Mouse (Mus musculus) CH12.LX (cell line): ENCODE data around the gene Zbtb38. TPM values are rescaled to one million over a fixed set of nuclear protein-coding genes. Genes with fewer than 3 reads are reported as not detected.

Source experiments
- DNase-seq: peaks from one replicate; pipeline ENCODE4 v3.0.0-alpha.2; 2013; ENCODE audit errors: extremely low read depth
- H3K27ac ChIP-seq: 2 replicates; pipeline ENCODE4 v1.5.1; 2012; ENCODE audit warnings: low read depth, mild to moderate bottlenecking, control low read depth, moderate library complexity; ENCODE audit not compliant: insufficient read depth
- H3K27me3 ChIP-seq: replicated peaks from 2 replicates; pipeline ENCODE3; 2012; ENCODE audit warnings: inconsistent platforms
- H3K36me3 ChIP-seq, 2 experiments: replicated peaks in 1 of 2; 2 replicates each; pipeline versions ENCODE3 to v1.6.1; 2012; ENCODE audit warnings: inconsistent platforms in 1 of 2, low read length in 1 of 2, mild to moderate bottlenecking in 1 of 2, mixed read lengths in 1 of 2, moderate library complexity in 1 of 2; ENCODE audit not compliant: control insufficient read depth in 1 of 2, insufficient read depth in 1 of 2
- H3K4me1 ChIP-seq, 2 experiments: 2 replicates each; pipeline ENCODE4 v1.6.1; 2012; ENCODE audit warnings: inconsistent platforms in 1 of 2, moderate library complexity in 1 of 2; ENCODE audit not compliant: insufficient read depth in 2 of 2, control insufficient read depth in 1 of 2
- H3K4me2 ChIP-seq: 2 replicates; pipeline ENCODE4 v1.6.1; 2012; ENCODE audit warnings: low read depth, mild to moderate bottlenecking, control low read depth; ENCODE audit not compliant: poor library complexity, insufficient read depth, severe bottlenecking
- H3K4me3 ChIP-seq, 3 experiments: fragments of 150-350 bp in 1 of 3; sonication (generic) in 1 of 3; replicated peaks in 1 of 3; 2 replicates each; pipeline versions ENCODE3 to v1.5.1; 2011 to 2012; ENCODE audit warnings: low read depth in 2 of 3, low read length in 2 of 3, mild to moderate bottlenecking in 2 of 3, moderate library complexity in 2 of 3, control low read depth in 1 of 3, improper control_type of control experiment in 1 of 3, inconsistent platforms in 1 of 3, mixed read lengths in 1 of 3; ENCODE audit not compliant: poor library complexity in 1 of 3
- H3K79me2 ChIP-seq: replicated peaks from 2 replicates; pipeline ENCODE4 v1.6.1; 2012; ENCODE audit warnings: mild to moderate bottlenecking, moderate library complexity; ENCODE audit not compliant: control insufficient read depth, poor library complexity, insufficient read depth, severe bottlenecking; ENCODE audit errors: extremely low read depth
- H3K9ac ChIP-seq: 2 replicates; pipeline ENCODE4 v1.6.1; 2012; ENCODE audit warnings: low read depth, mild to moderate bottlenecking, control low read depth, moderate library complexity; ENCODE audit not compliant: insufficient read depth
- H3K9me3 ChIP-seq: replicated peaks from 2 replicates; pipeline ENCODE3; 2012; ENCODE audit warnings: low read length, inconsistent platforms, mixed read lengths
- BHLHE40 ChIP-seq: IDR thresholded peaks from 2 replicates; pipeline ENCODE4 v1.6.1; 2011; ENCODE audit warnings: mild to moderate bottlenecking, low read depth, low read length, improper control_type of control experiment
- CHD1 ChIP-seq: IDR thresholded peaks from 2 replicates; pipeline ENCODE4 v1.6.1; 2012; ENCODE audit warnings: low read depth, low read length, improper control_type of control experiment, inconsistent platforms
- CHD2 ChIP-seq: IDR thresholded peaks from 2 replicates; pipeline ENCODE4 v1.6.1; 2011; ENCODE audit warnings: low read length, improper control_type of control experiment
- CTCF ChIP-seq, 2 experiments: IDR thresholded peaks in 1 of 2; conservative IDR thresholded peaks in 1 of 2; 2 replicates each; pipeline ENCODE4 v1.5.1; 2011 to 2012; ENCODE audit warnings: low read depth in 2 of 2, low read length in 2 of 2, improper control_type of control experiment in 1 of 2, inconsistent platforms in 1 of 2, mild to moderate bottlenecking in 1 of 2, moderate library complexity in 1 of 2
- E2F4 ChIP-seq: IDR thresholded peaks from 2 replicates; pipeline ENCODE4 v1.6.1; 2011; ENCODE audit warnings: low read depth, low read length, improper control_type of control experiment; ENCODE audit not compliant: insufficient replicate concordance
- ELF1 ChIP-seq: IDR thresholded peaks from 2 replicates; pipeline ENCODE4 v1.6.1; 2014; ENCODE audit warnings: low read depth, mild to moderate bottlenecking, inconsistent platforms, low read length, improper control_type of control experiment
- EP300 ChIP-seq: IDR thresholded peaks from 2 replicates; pipeline ENCODE4 v1.6.1; 2011; ENCODE audit warnings: low read length, improper control_type of control experiment
- ETS1 ChIP-seq: conservative IDR thresholded peaks from 2 replicates; pipeline ENCODE4 v1.6.1; 2012; ENCODE audit warnings: low read depth, mild to moderate bottlenecking, inconsistent platforms, low read length, improper control_type of control experiment, moderate library complexity
- GABPA ChIP-seq: IDR thresholded peaks from 2 replicates; pipeline ENCODE4 v1.6.1; 2012; ENCODE audit warnings: low read depth, low read length, improper control_type of control experiment, inconsistent platforms; ENCODE audit not compliant: insufficient replicate concordance
- HCFC1 ChIP-seq: IDR thresholded peaks from 2 replicates; pipeline ENCODE4 v1.6.1; 2012; ENCODE audit warnings: low read depth, mild to moderate bottlenecking, inconsistent platforms, low read length, improper control_type of control experiment
- IRF4 ChIP-seq: IDR thresholded peaks from 2 replicates; pipeline ENCODE4 v1.6.1; 2014; ENCODE audit warnings: low read depth, mild to moderate bottlenecking, inconsistent platforms, low read length, improper control_type of control experiment
- JUN ChIP-seq: IDR thresholded peaks from 2 replicates; pipeline ENCODE4 v1.6.1; 2011; ENCODE audit warnings: low read depth, mild to moderate bottlenecking, low read length, improper control_type of control experiment, moderate library complexity; ENCODE audit not compliant: insufficient read depth
- JUND ChIP-seq: conservative IDR thresholded peaks from 2 replicates; pipeline ENCODE4 v1.6.1; 2011; ENCODE audit warnings: low read depth, low read length, improper control_type of control experiment
- KAT2A ChIP-seq: IDR thresholded peaks from 2 replicates; pipeline ENCODE4 v1.6.1; 2012; ENCODE audit warnings: low read length, improper control_type of control experiment, inconsistent platforms; ENCODE audit not compliant: insufficient replicate concordance
- MAFK ChIP-seq: IDR thresholded peaks from 2 replicates; pipeline ENCODE4 v1.6.1; 2011; ENCODE audit warnings: low read length, improper control_type of control experiment; ENCODE audit not compliant: insufficient replicate concordance
- MAX ChIP-seq: IDR thresholded peaks from 2 replicates; pipeline ENCODE4 v1.6.1; 2011; ENCODE audit warnings: low read length, improper control_type of control experiment
- MAZ ChIP-seq: IDR thresholded peaks from 2 replicates; pipeline ENCODE4 v1.6.1; 2012; ENCODE audit warnings: low read depth, mild to moderate bottlenecking, inconsistent platforms, low read length, improper control_type of control experiment, moderate library complexity
- MEF2A ChIP-seq: IDR thresholded peaks from 2 replicates; pipeline ENCODE4 v1.6.1; 2014; ENCODE audit warnings: low read depth, mild to moderate bottlenecking, inconsistent platforms, low read length, improper control_type of control experiment, borderline replicate concordance
- MXI1 ChIP-seq: IDR thresholded peaks from 2 replicates; pipeline ENCODE4 v1.6.1; 2011; ENCODE audit warnings: mild to moderate bottlenecking, low read depth, low read length, improper control_type of control experiment
- MYC ChIP-seq: IDR thresholded peaks from 2 replicates; pipeline ENCODE4 v1.6.1; 2011; ENCODE audit warnings: low read depth, mild to moderate bottlenecking, improper control_type of control experiment, low read length
- NELFE ChIP-seq: IDR thresholded peaks from 2 replicates; pipeline ENCODE4 v1.6.1; 2011; ENCODE audit warnings: low read depth, low read length, improper control_type of control experiment
- NRF1 ChIP-seq: IDR thresholded peaks from 2 replicates; pipeline ENCODE4 v1.6.1; 2014; ENCODE audit warnings: low read depth, mild to moderate bottlenecking, inconsistent platforms, low read length, improper control_type of control experiment, moderate library complexity
- PAX5 ChIP-seq: IDR thresholded peaks from 2 replicates; pipeline ENCODE4 v1.6.1; 2012; ENCODE audit warnings: low read length, inconsistent platforms, mixed read lengths
- POLR2A ChIP-seq: IDR thresholded peaks from 2 replicates; pipeline ENCODE4 v1.6.1; 2011; ENCODE audit warnings: low read depth, mild to moderate bottlenecking, improper control_type of control experiment, low read length
- POLR2AphosphoS2 ChIP-seq: IDR thresholded peaks from 2 replicates; pipeline ENCODE4 v1.6.1; 2011; ENCODE audit warnings: low read depth, low read length, improper control_type of control experiment
- RAD21 ChIP-seq: IDR thresholded peaks from 2 replicates; pipeline ENCODE4 v1.6.1; 2011; ENCODE audit warnings: low read depth, mild to moderate bottlenecking, low read length, improper control_type of control experiment, moderate library complexity
- RCOR1 ChIP-seq: conservative IDR thresholded peaks from 2 replicates; pipeline ENCODE4 v1.6.1; 2012; ENCODE audit warnings: low read depth, mild to moderate bottlenecking, inconsistent platforms, low read length, improper control_type of control experiment
- SIN3A ChIP-seq: IDR thresholded peaks from 2 replicates; pipeline ENCODE4 v1.6.1; 2012; ENCODE audit warnings: low read length, improper control_type of control experiment, inconsistent platforms
- SMC3 ChIP-seq: IDR thresholded peaks from 2 replicates; pipeline ENCODE4 v1.6.1; 2011; ENCODE audit warnings: low read depth, low read length, improper control_type of control experiment
- TBP ChIP-seq: conservative IDR thresholded peaks from 2 replicates; pipeline ENCODE4 v1.6.1; 2011; ENCODE audit warnings: low read depth, low read length, improper control_type of control experiment
- TCF12 ChIP-seq: IDR thresholded peaks from 2 replicates; pipeline ENCODE4 v1.6.1; 2014; ENCODE audit warnings: low read depth, mild to moderate bottlenecking, inconsistent platforms, low read length, improper control_type of control experiment
- UBTF ChIP-seq: IDR thresholded peaks from 2 replicates; pipeline ENCODE4 v1.6.1; 2012; ENCODE audit warnings: low read depth, mild to moderate bottlenecking, inconsistent platforms, low read length, improper control_type of control experiment, moderate library complexity
- USF1 ChIP-seq: IDR thresholded peaks from 2 replicates; pipeline ENCODE4 v1.6.1; 2014; ENCODE audit warnings: low read depth, mild to moderate bottlenecking, inconsistent platforms, low read length, improper control_type of control experiment
- USF2 ChIP-seq: conservative IDR thresholded peaks from 2 replicates; pipeline ENCODE4 v1.6.1; 2011; ENCODE audit warnings: low read depth, low read length, improper control_type of control experiment
- ZC3H11A ChIP-seq: IDR thresholded peaks from 2 replicates; pipeline ENCODE4 v1.6.1; 2012; ENCODE audit warnings: low read depth, mild to moderate bottlenecking, inconsistent platforms, low read length, improper control_type of control experiment
- ZKSCAN1 ChIP-seq: IDR thresholded peaks from 2 replicates; pipeline ENCODE4 v1.6.1; 2012; ENCODE audit warnings: low read depth, inconsistent platforms, low read length, improper control_type of control experiment, borderline replicate concordance
- ZMIZ1 ChIP-seq: IDR thresholded peaks from 2 replicates; pipeline ENCODE4 v1.6.1; 2012; ENCODE audit warnings: low read depth, mild to moderate bottlenecking, inconsistent platforms, low read length, improper control_type of control experiment
- ZNF384 ChIP-seq: IDR thresholded peaks from 2 replicates; pipeline ENCODE4 v1.6.1; 2012; ENCODE audit warnings: low read depth, low read length, improper control_type of control experiment, inconsistent platforms
- dilution Hi-C: fragments of 300-500 bp; cut with MboI; formaldehyde crosslinking; loops from 2 replicates; pipeline ENCODE4 v1.14.3; 2020; ENCODE audit warnings: low sequenced_read_pairs; ENCODE audit not compliant: extremely low pct_unique_long_range_greater_than_20kb, extremely low pct_ligation_motif_present
- in situ Hi-C: fragments of 300-500 bp; cut with MboI; formaldehyde crosslinking; loops from 3 replicates; pipeline ENCODE4 v1.14.3; 2019; ENCODE audit warnings: low sequenced_read_pairs, low pct_ligation_motif_present, low pct_unique_long_range_greater_than_20kb, mixed read lengths
- polyA plus RNA-seq: library from polyadenylated mRNA; unstranded; fragments of >175 nt; gene quantifications from 2 replicates; pipeline ENCODE4 v1.2.1, GENCODE M21; 2012; ENCODE audit warnings: low read depth; ENCODE audit not compliant: insufficient read length
- total RNA-seq, 2 experiments: library from RNA; depleted of rRNA; stranded (reverse); fragments of 300-350 nt in 1 of 2; fragments of >200 nt in 1 of 2; gene quantifications; 2 replicates each; pipeline ENCODE4 v1.2.3; 2012 to 2014

Gene Zbtb38
- total and polyA plus RNA-seq, 3 experiments: 51.7 to 102 (median 68.8) TPM

GRCm38 (mm10) chr9:96731039-96731895 lies 21.4 kb downstream of the Zbtb38 start:
- H3K27ac ChIP-seq: peak overlapping the region; percentile 100
- in situ Hi-C loops (no loop called here), dilution Hi-C loops (no loop called here)
- H3K36me3 ChIP-seq: peaks cover 24 to 86% of the 10 kb centered on the region in 2 experiments
- H3K4me3 ChIP-seq: peak overlapping the region in 2 of 3 experiments; percentile 47 to 89
- peak overlapping the region; percentile 99 for H3K9ac ChIP-seq
- no peak for DNase-seq
- peak; percentile 63; the same call in 1 of the 2 replicates for TF ChIP-seq POLR2AphosphoS2
- TF ChIP-seq GABPA: no peak
- TF ChIP-seq CTCF (conservative IDR thresholded peaks at IDR 0.05 in 1 of 2, IDR thresholded peaks at IDR 0.05 in 1 of 2; ENCODE audit: low read depth in 2 of 2, low read length in 2 of 2): no peak
- peak; percentile 52; the same call in 1 of the 2 replicates for TF ChIP-seq ZNF384
- TF ChIP-seq E2F4: no peak
- TF ChIP-seq MXI1: peak; percentile 24
- peak; percentile 51; the same call in 1 of the 2 replicates for TF ChIP-seq SIN3A
- TF ChIP-seq BHLHE40: peak; percentile 88
- no peak for TF ChIP-seq RAD21
- TF ChIP-seq CHD1: peak; percentile 23
- no peak for TF ChIP-seq UBTF
- TF ChIP-seq ZC3H11A: no peak
- TF ChIP-seq MAX: no peak
- TF ChIP-seq IRF4: 0 out of 2 replicates have a peak, but pooled peaks have one; percentile 17
- TF ChIP-seq TBP: no peak
- TF ChIP-seq HCFC1: no peak
- peak; percentile 16; the same call in 1 of the 2 replicates for TF ChIP-seq NRF1
- no peak for TF ChIP-seq ELF1
- TF ChIP-seq JUN: no peak
- peak; percentile 56; the same call in 1 of the 2 replicates for TF ChIP-seq MEF2A
- TF ChIP-seq USF2: no peak
- no peak for TF ChIP-seq JUND
- no peak for TF ChIP-seq KAT2A
- no peak for TF ChIP-seq ETS1
- TF ChIP-seq NELFE: no peak
- TF ChIP-seq SMC3: no peak
- no peak for TF ChIP-seq MYC
- TF ChIP-seq USF1: no peak
- no peak for TF ChIP-seq MAFK
- no peak for TF ChIP-seq ZKSCAN1
- no peak for TF ChIP-seq CHD2
- 0 out of 2 replicates have a peak, but pooled peaks have one; percentile 28 for TF ChIP-seq TCF12
- TF ChIP-seq POLR2A: no peak
- no peak for TF ChIP-seq PAX5
- TF ChIP-seq EP300: peak; percentile 26; the same call in 1 of the 2 replicates
- no peak for TF ChIP-seq MAZ
- no peak for TF ChIP-seq RCOR1
- TF ChIP-seq ZMIZ1: no peak
- TF ChIP-seq, all 38 proteins: peak for 11
- Histone ChIP-seq H3K4me1 (peaks cover 23 to 74% of the 10 kb centered on the region in 2 experiments), H3K79me2 (peaks cover 80% of the 10 kb centered on the region), H3K9me3 (no peaks in the 10 kb centered on the region), H3K4me2 (peak overlapping the region; percentile 90), H3K27me3 (no peaks in the 10 kb centered on the region)
